Mouse (Mus musculus) gastrocnemius, postnatal 10 days (tissue): ENCODE results near the gene Slc12a8. TPM values are rescaled to one million over a fixed set of nuclear protein-coding genes. Genes with fewer than 3 reads are reported as not detected.

Source experiments
- DNase-seq: peaks from one replicate; pipeline ENCODE4 v3.0.0; 2021; ENCODE audit warnings: mixed read lengths
- total RNA-seq, 2 experiments: library from RNA; stranded (reverse); gene quantifications; 2 replicates each; pipeline ENCODE4 v1.2.3; 2021

The Slc12a8 gene
- total RNA-seq, 2 experiments from 2014 or later, result 0.27 to 0.35 TPM

- DNase-seq, result no peak
Measured at GRCm38 (mm10) chr16:33698277-33698790, 181.2 kb downstream of the Slc12a8 start.

- no peak for DNase-seq
Measured at GRCm38 (mm10) chr16:33700584-33700983, 183.5 kb downstream of the Slc12a8 start.

DNA sequence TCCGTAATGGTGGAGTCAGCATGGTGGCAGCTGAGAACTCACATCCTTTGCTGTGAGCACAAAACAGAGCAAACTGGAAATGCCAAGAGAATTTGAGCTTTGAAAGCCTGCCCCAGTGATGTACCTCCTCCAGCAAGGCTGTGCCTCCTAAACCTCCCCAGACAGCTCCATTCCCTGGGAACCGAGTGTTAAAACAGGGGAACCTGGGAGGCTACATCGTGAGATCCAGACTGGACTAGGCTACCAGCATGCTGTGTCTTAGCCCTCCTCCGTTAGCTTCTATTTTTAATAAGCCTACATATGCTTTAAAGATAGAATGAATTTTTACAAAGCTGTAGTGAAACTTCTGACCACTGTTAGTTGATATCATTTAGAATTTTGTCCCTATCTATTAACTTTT, 184.7 kb downstream of the Slc12a8 start:
- DNase-seq, result no peak

DNA sequence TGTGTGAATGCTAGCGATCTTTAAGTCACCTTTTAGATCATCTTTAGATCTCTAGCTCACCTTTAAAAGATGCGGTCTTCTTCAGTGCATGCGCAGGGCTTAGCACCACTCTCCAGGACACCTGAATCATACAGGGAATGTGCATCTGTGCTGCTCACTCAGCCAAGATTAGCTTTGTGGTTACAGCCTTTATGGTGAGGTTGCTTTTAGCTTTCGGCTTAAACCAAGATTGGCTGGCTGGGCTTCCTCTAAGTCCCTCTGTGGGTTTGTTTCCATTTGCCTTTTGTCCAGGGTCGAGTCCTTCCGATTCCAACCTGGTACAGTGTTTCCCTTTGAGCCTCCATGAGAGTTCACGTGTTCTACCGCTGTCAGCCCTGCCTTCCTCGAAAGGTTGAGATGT, 187.2 kb downstream of the Slc12a8 start:
- no peak for DNase-seq

GRCm38 (mm10) chr16:33705258-33705657, 188.1 kb downstream of the Slc12a8 start:
- no peak for DNase-seq

DNA sequence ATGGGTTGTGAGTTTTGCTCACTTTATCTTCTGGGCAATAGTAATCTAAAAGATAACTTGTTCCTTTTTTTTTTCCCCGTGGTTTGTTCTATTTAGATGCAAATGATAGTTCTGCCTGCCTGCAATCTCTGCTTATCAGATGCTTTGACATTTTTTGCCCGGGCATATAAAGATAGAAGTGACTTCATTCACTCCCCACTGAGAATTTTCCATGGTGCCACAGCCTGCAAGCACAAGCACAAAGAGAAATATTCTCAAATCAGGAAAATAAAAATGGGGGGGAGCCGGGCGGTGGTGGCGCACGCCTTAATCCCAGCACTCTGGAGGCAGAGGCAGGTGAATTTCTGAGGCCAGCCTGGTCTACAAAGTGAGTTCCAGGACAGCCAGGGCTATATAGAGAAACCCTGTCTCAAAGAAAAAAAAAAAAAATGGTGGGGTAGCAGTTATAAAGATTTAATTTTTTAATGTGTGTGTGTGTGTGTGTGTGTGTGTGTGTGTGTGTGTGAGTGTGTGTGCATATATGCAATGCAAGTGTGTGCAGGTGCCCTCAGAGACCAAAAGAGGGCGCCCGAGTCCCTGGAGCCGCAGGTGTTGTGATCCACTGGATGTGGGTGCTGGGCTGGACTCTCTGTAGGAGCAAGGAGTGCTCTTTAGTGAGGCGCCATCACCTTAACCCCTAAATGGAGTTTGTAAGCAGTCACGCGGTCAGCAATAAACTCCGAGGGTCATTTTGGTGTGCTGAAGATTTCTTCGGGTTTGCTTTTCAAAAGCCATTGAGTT, 189.2 kb downstream of the Slc12a8 start:
- no peak for DNase-seq

GRCm38 (mm10) chr16:33708031-33708430, 190.9 kb downstream of the Slc12a8 start:
- DNase-seq, result no peak

DNA sequence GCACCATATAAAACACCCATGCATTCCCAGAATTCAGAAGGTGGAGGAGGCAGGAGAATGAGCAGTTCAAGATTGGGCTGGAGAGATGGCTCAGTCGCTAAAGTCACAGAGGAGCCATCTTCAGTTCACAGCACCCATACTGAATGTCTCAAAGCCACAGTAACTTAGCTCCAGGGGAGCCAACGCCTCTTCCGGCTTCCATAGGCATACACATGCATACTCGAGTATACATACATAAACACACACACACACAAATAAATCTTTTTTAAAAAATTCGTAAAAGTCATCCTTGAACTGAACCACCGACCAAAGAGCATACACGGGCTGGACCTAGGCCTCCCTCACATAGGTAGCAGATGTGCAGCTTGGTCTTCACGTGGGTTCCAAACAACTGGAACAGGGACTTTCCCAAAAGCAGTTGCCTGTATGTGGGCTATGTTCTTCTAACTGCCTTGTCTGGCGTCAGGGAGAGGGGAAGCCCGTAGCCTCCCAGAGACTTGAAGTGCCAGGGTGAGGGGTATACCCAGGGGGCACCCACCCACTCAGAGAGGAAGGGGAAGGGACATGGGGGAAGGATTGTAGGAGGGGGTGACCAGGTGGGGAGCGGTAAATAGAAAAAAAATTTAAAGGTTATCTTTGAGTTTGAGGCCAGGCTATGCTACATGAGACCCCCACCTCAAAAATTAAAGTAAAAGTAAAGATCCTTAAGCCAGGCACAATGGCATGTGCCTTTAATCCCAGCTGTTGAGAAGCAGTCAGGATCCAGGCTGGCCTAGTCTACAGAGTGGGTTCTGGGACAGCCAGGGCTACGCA, 191.7 kb downstream of the Slc12a8 start:
- no peak for DNase-seq

Other genes with a start within 250 kb of the Slc12a8 start
- 10 to 100 TPM; 28.0 to 31.9 TPM for gene Zfp148, start 136.5 kb upstream of the Slc12a8 start, total RNA-seq
- 10 to 100 TPM; 54.7 to 72.6 TPM for gene Heg1, start 167.0 kb downstream of the Slc12a8 start, total RNA-seq